In the genomic region with DNA sequence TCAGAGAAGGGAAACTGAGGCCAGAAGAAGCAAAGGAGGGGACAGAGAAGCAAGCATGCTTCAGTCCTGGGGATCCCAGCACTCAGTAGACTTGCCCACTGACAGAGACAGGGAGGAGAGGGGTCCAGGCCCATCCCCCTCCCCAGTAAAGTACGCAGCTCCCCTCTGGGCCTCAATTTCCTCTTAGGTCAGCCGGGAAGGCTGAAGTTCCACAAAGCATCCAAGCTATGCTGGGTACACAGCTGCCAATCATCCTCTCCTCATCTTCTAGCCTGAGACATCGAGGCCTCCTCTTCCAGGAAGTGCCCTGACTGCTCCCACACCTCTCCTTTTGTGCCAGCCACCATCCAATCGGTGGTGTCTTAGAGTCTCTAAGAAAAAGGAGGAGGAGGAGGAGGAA, we compare ENCODE assay signal across 9 mouse cellular contexts. TPM values are rescaled to one million over a fixed set of nuclear protein-coding genes. Genes with fewer than 3 reads are reported as not detected.
DNase-seq lines count a peak whose midpoint lies in the region; ATAC-seq and TF ChIP-seq lines count a peak whose summit lies in the region.
"Had no signal": no experiment of that assay in that cellular context is flagged by ENCODE, and none has a peak within 500 bp of the region (broad histone marks: within the 10 kb centered on the region; RNA-seq: fewer than 3 reads in every experiment).

No protein-coding gene starts in this region.

- DNase-seq in hindbrain, embryonic 10.5 days (ENCODE audit: low spot score): no peak
- no peak for DNase-seq in hindbrain, embryonic 14.5 days (ENCODE audit: low spot score)
- DNase-seq in midbrain, embryonic 14.5 days: no peak
- no peak for DNase-seq in urinary bladder, postnatal 10 days (ENCODE audit: low spot score)
- DNase-seq in gastrocnemius, postnatal 25 days: no peak
- DNase-seq: right cerebral cortex, postnatal 4 days had no signal

- peaks cover 32% of the 10 kb centered on the region for H3K27me3 ChIP-seq in hindbrain, embryonic 10.5 days (ENCODE audit: insufficient read depth, poor library complexity, severe bottlenecking)
- H3K27me3 ChIP-seq in hindbrain, embryonic 14.5 days (ENCODE audit: control insufficient read depth, insufficient read depth, low read length): no peaks in the 10 kb centered on the region
- H3K27me3 ChIP-seq in midbrain, embryonic 12.5 days: peaks cover 25% of the 10 kb centered on the region
- no peaks in the 10 kb centered on the region; the same call in 1 of the 2 replicates for H3K27me3 ChIP-seq in midbrain, embryonic 14.5 days (ENCODE audit: control insufficient read depth, insufficient read depth, low read length)
- H3K27me3 ChIP-seq in stomach, embryonic 14.5 days (ENCODE audit: control insufficient read depth, insufficient read depth, low read length): no peaks in the 10 kb centered on the region

- no peak overlapping the region for H3K4me2 ChIP-seq in hindbrain, embryonic 14.5 days (replicated peaks)
- H3K4me2 ChIP-seq in midbrain, embryonic 12.5 days (replicated peaks): no peak overlapping the region
- H3K4me2 ChIP-seq in midbrain, embryonic 14.5 days (ENCODE audit: low read length): no peak overlapping the region
- no peak overlapping the region for H3K4me2 ChIP-seq in stomach, embryonic 14.5 days (replicated peaks; ENCODE audit: low read depth, low read length)

- no peaks in the 10 kb centered on the region for H3K36me3 ChIP-seq in hindbrain, embryonic 10.5 days
- no peaks in the 10 kb centered on the region for H3K36me3 ChIP-seq in hindbrain, embryonic 14.5 days (replicated peaks; ENCODE audit: control insufficient read depth, insufficient read depth)
- no peaks in the 10 kb centered on the region for H3K36me3 ChIP-seq in midbrain, embryonic 12.5 days
- H3K36me3 ChIP-seq in midbrain, embryonic 14.5 days (ENCODE audit: control insufficient read depth, insufficient read depth, low read length): no peaks in the 10 kb centered on the region
- no peaks in the 10 kb centered on the region for H3K36me3 ChIP-seq in stomach, embryonic 14.5 days (ENCODE audit: control insufficient read depth, insufficient read depth, low read length)

- no peak for TF ChIP-seq CTCF in embryonic fibroblast, embryonic 13.5 days (IDR thresholded peaks at IDR 0.05; ENCODE audit: borderline replicate concordance, insufficient read depth, low read length)

- no peaks in the 10 kb centered on the region for H3K9me3 ChIP-seq in hindbrain, embryonic 10.5 days
- H3K9me3 ChIP-seq in hindbrain, embryonic 14.5 days (ENCODE audit: control insufficient read depth, low read length): no peaks in the 10 kb centered on the region
- H3K9me3 ChIP-seq in midbrain, embryonic 12.5 days: no peaks in the 10 kb centered on the region
- H3K9me3 ChIP-seq in midbrain, embryonic 14.5 days (ENCODE audit: control insufficient read depth, low read length): no peaks in the 10 kb centered on the region
- no peaks in the 10 kb centered on the region for H3K9me3 ChIP-seq in stomach, embryonic 14.5 days (ENCODE audit: control insufficient read depth, low read depth, low read length)

- WGBS in hindbrain, embryonic 10.5 days: 42% methylated on average over 4 of the region's 4 CpGs
- WGBS in hindbrain, embryonic 14.5 days: 53% methylated on average over 4 of the region's 4 CpGs
- WGBS in midbrain, embryonic 12.5 days: 49% methylated on average over 3 of the region's 4 CpGs
- WGBS in midbrain, embryonic 14.5 days: 61% methylated on average over 4 of the region's 4 CpGs
- 27% methylated on average over 4 of the region's 4 CpGs for WGBS in stomach, embryonic 14.5 days

- H3K9ac ChIP-seq in hindbrain, embryonic 14.5 days: no peak overlapping the region
- H3K9ac ChIP-seq in midbrain, embryonic 12.5 days (replicated peaks): no peak overlapping the region
- no peak overlapping the region for H3K9ac ChIP-seq in midbrain, embryonic 14.5 days (replicated peaks; ENCODE audit: low read length)
- H3K9ac ChIP-seq in stomach, embryonic 14.5 days (replicated peaks; ENCODE audit: low read depth, low read length): no peak overlapping the region

- peak overlapping the region; percentile 83 for H3K27ac ChIP-seq in hindbrain, embryonic 10.5 days
- no peak overlapping the region for H3K27ac ChIP-seq in hindbrain, embryonic 14.5 days
- H3K27ac ChIP-seq in midbrain, embryonic 12.5 days (replicated peaks): 0 out of 2 replicates have a peak overlapping the region, but pooled peaks have one; percentile 4
- no peak overlapping the region for H3K27ac ChIP-seq in midbrain, embryonic 14.5 days (replicated peaks; ENCODE audit: low read depth, low read length)
- H3K27ac ChIP-seq in embryonic fibroblast, embryonic 13.5 days (ENCODE audit: insufficient read depth, low read length): peak overlapping the region; percentile 95
- peak overlapping the region; percentile 86; the same call in 1 of the 2 replicates for H3K27ac ChIP-seq in stomach, embryonic 14.5 days (ENCODE audit: low read length)

- no peak for TF ChIP-seq POLR2A in embryonic fibroblast, embryonic 13.5 days (IDR thresholded peaks at IDR 0.05; ENCODE audit: low read depth, low read length)

- peaks cover 57% of the 10 kb centered on the region for H3K4me1 ChIP-seq in hindbrain, embryonic 10.5 days (replicated peaks)
- H3K4me1 ChIP-seq in hindbrain, embryonic 14.5 days (replicated peaks; ENCODE audit: control insufficient read depth, insufficient read depth, low read length): peaks cover 10% of the 10 kb centered on the region; the same call in 1 of the 2 replicates
- peaks cover 21% of the 10 kb centered on the region for H3K4me1 ChIP-seq in midbrain, embryonic 12.5 days
- H3K4me1 ChIP-seq in midbrain, embryonic 14.5 days (ENCODE audit: control insufficient read depth, insufficient read depth, low read length): 0 out of 2 replicates have a peak, but pooled peaks cover 5% of the 10 kb centered on the region
- H3K4me1 ChIP-seq in embryonic fibroblast, embryonic 13.5 days (ENCODE audit: control insufficient read depth, insufficient read depth, low read length): peaks cover 19% of the 10 kb centered on the region
- peaks cover 64% of the 10 kb centered on the region for H3K4me1 ChIP-seq in stomach, embryonic 14.5 days (ENCODE audit: control insufficient read depth, insufficient read depth, low read length)

- no peak for ATAC-seq in hindbrain, embryonic 14.5 days (ENCODE audit: low FRiP score)
- no peak for ATAC-seq in midbrain, embryonic 12.5 days (ENCODE audit: low FRiP score, low read depth)
- no peak for ATAC-seq in midbrain, embryonic 14.5 days (ENCODE audit: low FRiP score, low TSS enrichment)
- ATAC-seq in stomach, embryonic 14.5 days (ENCODE audit: insufficient number of reproducible peaks, insufficient read depth, low FRiP score, low read depth): no peak

- no peak overlapping the region for H3K4me3 ChIP-seq in hindbrain, embryonic 10.5 days
- H3K4me3 ChIP-seq in hindbrain, embryonic 14.5 days (replicated peaks; ENCODE audit: low read length): no peak overlapping the region
- no peak overlapping the region for H3K4me3 ChIP-seq in midbrain, embryonic 12.5 days
- no peak overlapping the region for H3K4me3 ChIP-seq in midbrain, embryonic 14.5 days (replicated peaks; ENCODE audit: low read depth, low read length)
- H3K4me3 ChIP-seq in embryonic fibroblast, embryonic 13.5 days (ENCODE audit: insufficient read depth, low read length): no peak overlapping the region
- H3K4me3 ChIP-seq in stomach, embryonic 14.5 days (ENCODE audit: low read depth, low read length): no peak overlapping the region

RNA-seq across cellular contexts. Expression of a gene that starts 35.6 kb away (rescaled TPM):
- 385 and 396 TPM in 2 replicates for polyA plus RNA-seq in hindbrain, embryonic 10.5 days (2016; fragmentation: Nextera tagmentation; extraction: Ambion mirVana)
- 302 and 313 TPM in 2 replicates for polyA plus RNA-seq in hindbrain, embryonic 14.5 days (2014; fragmentation: Nextera tagmentation; extraction: Ambion mirVana)
- polyA plus RNA-seq in midbrain, embryonic 12.5 days (2016; fragmentation: Nextera tagmentation; extraction: Ambion mirVana): 297 and 322 TPM in 2 replicates
- polyA plus RNA-seq in midbrain, embryonic 14.5 days (2014; fragmentation: Nextera tagmentation; extraction: Ambion mirVana): 286 and 299 TPM in 2 replicates
- polyA plus RNA-seq in embryonic fibroblast, embryonic 13.5 days (2011; ENCODE audit: insufficient read length, low read depth, missing spikeins): 227 and 265 TPM in 2 replicates
- 252 and 259 TPM in 2 replicates for polyA plus RNA-seq in stomach, embryonic 14.5 days (2014; fragmentation: Nextera tagmentation; extraction: Ambion mirVana)
- total RNA-seq in gastrocnemius, postnatal 25 days (2021): 100 to 1,000 TPM; 157 to 160 TPM

RNA-seq across cellular contexts. Expression of a gene that starts 58.3 kb away (rescaled TPM):
- 45.3 and 45.5 TPM in 2 replicates for polyA plus RNA-seq in hindbrain, embryonic 10.5 days (2016; fragmentation: Nextera tagmentation; extraction: Ambion mirVana)
- 5.5 and 7.5 TPM in 2 replicates for polyA plus RNA-seq in hindbrain, embryonic 14.5 days (2014; fragmentation: Nextera tagmentation; extraction: Ambion mirVana)
- 15.3 and 24.6 TPM in 2 replicates for polyA plus RNA-seq in midbrain, embryonic 12.5 days (2016; fragmentation: Nextera tagmentation; extraction: Ambion mirVana)
- 0.53 and 4.4 TPM in 2 replicates for polyA plus RNA-seq in midbrain, embryonic 14.5 days (2014; fragmentation: Nextera tagmentation; extraction: Ambion mirVana)
- 73.0 and 82.3 TPM in 2 replicates for polyA plus RNA-seq in embryonic fibroblast, embryonic 13.5 days (2011; ENCODE audit: insufficient read length, low read depth, missing spikeins)
- 11.6 and 12.9 TPM in 2 replicates for polyA plus RNA-seq in stomach, embryonic 14.5 days (2014; fragmentation: Nextera tagmentation; extraction: Ambion mirVana)
- 1 to 10 TPM; 1.3 TPM for total RNA-seq in gastrocnemius, postnatal 25 days (2021)

Comparison
In these comparisons a context has a peak if more than half of its experiments do, and no peak if none do; other contexts are left out.
1. H3K27ac ChIP-seq: peak in hindbrain, embryonic 10.5 days (single experiment), midbrain, embryonic 12.5 days (single experiment), embryonic fibroblast, embryonic 13.5 days (single experiment) and stomach, embryonic 14.5 days (single experiment); none in hindbrain, embryonic 14.5 days (single experiment) and midbrain, embryonic 14.5 days (single experiment).